Mouse (Mus musculus) layer of hippocampus, postnatal 25 days (tissue): ENCODE results near the gene Ly9. TPM values are rescaled to one million over a fixed set of nuclear protein-coding genes. Genes with fewer than 3 reads are reported as not detected.

ENCODE experiments used
- microRNA-seq, 2 experiments: library from miRNA; unstranded; fragments of <30 nt; microRNA quantifications; one replicate each; pipeline ENCODE4 v1.2.0; 2021
- total RNA-seq, 2 experiments: library from RNA; stranded (reverse); gene quantifications; 2 replicates each; pipeline ENCODE4 v1.2.3; 2021

The Ly9 gene
- total RNA-seq, 2 experiments from 2014 or later: 0.23 TPM; not detected in 1

Small RNAs within 50 kb of the gene (microRNA-seq; reads per million reads assigned to microRNA genes)
- gene Mir7683: 0 reads per million in 2 experiments

Other genes with a start within 250 kb of the Ly9 start
- 1 to 10 TPM; 6.4 to 9.2 TPM for gene Klhdc9, start 246.6 kb downstream of the Ly9 start, total RNA-seq
- gene Nectin4, start 237.3 kb downstream of the Ly9 start, total RNA-seq: 1 to 10 TPM; 3.6 to 3.7 TPM
- 1 to 10 TPM; 1.8 to 2.0 TPM for gene Arhgap30, start 218.5 kb downstream of the Ly9 start, total RNA-seq
- 100 to 1,000 TPM; 113 to 139 TPM for gene Usf1, start 196.1 kb downstream of the Ly9 start, total RNA-seq
- 1 to 10 TPM; 3.1 to 3.3 TPM for gene Tstd1, start 188.5 kb downstream of the Ly9 start, total RNA-seq
- 1 to 10 TPM; 4.7 to 5.1 TPM for gene F11r, start 169.9 kb downstream of the Ly9 start, total RNA-seq
- gene Alyref2, start 103.9 kb downstream of the Ly9 start, total RNA-seq: 1 to 10 TPM; 6.1 to 7.5 TPM
- gene Itln1, start 72.1 kb downstream of the Ly9 start, total RNA-seq: not detected
- gene Cd244a, start 48.2 kb downstream of the Ly9 start, total RNA-seq: not detected
- gene Slamf7, start 45.6 kb upstream of the Ly9 start, total RNA-seq: not detected
- gene Cd48, start 74.6 kb upstream of the Ly9 start, total RNA-seq: under 1 TPM in 1 of 2 experiments, not detected in 1; 0.52 TPM
- gene Slamf1, start 159.7 kb upstream of the Ly9 start, total RNA-seq: under 1 TPM; 0.12 to 0.33 TPM
- 1 to 10 TPM; 2.6 to 3.7 TPM for gene Cd84, start 232.3 kb upstream of the Ly9 start, total RNA-seq